Mouse (Mus musculus) thymus, postnatal 10 days (tissue): ENCODE measurements around the gene Olfr455.

Source experiments
- DNase-seq, 2 experiments: peaks; one replicate each; pipeline ENCODE4 v3.0.0; 2021; ENCODE audit warnings: low spot score in 2 of 2

The Olfr455 gene

DNA sequence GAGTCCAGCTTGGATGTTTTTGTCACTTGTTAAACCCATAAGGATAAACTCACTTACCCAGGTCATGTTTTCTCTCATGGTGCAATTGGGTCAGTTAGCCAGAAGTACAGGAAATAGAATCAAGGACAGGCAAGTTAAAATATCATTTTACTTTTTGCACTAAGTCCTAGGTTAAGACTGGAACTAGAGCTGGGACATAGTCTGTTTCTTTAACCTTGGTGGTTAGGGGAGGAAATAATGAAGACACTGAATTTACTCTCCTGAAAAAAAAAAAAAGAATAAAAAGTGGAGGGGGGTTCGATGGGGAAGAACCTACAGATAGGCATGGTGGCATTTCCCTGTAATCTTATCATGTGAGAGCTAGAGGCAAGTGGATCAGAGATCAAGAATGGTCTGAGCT lies 60.3 kb downstream of the Olfr455 start, which contains the start of gene Olfr456:
Gene Olfr456, minus strand, starts transcription at position 101 of the 400 bp plus-strand sequence.
- DNase-seq = no peak
